Mouse (Mus musculus) heart, embryonic 12.5 days (tissue): ENCODE measurements around the gene Pam16. TPM values are rescaled to one million over a fixed set of nuclear protein-coding genes. Genes with fewer than 3 reads are reported as not detected.

ENCODE experiments used
- ATAC-seq: fragments of 200-750 bp; cut with Nextera tagmentation; 2 replicates; pipeline ENCODE4 v1.8.0; 2017; ENCODE audit warnings: moderate TSS enrichment, moderate library complexity; ENCODE audit not compliant: insufficient number of reproducible peaks, low FRiP score
- H3K27ac ChIP-seq: fragments of 300-500 bp; sonication (generic); 2 replicates; pipeline ENCODE4 v1.5.1; 2016; ENCODE audit warnings: mild to moderate bottlenecking, moderate library complexity; ENCODE audit not compliant: poor library complexity, severe bottlenecking
- H3K27me3 ChIP-seq: fragments of 300-500 bp; sonication (generic); replicated peaks from 2 replicates; pipeline ENCODE4 v1.6.1; 2016; ENCODE audit warnings: mild to moderate bottlenecking, moderate library complexity
- H3K36me3 ChIP-seq: fragments of 300-500 bp; sonication (generic); 2 replicates; pipeline ENCODE4 v1.6.1; 2016; ENCODE audit warnings: mild to moderate bottlenecking, moderate library complexity
- H3K4me1 ChIP-seq: fragments of 300-500 bp; sonication (generic); replicated peaks from 2 replicates; pipeline ENCODE4 v1.6.1; 2016; ENCODE audit warnings: mild to moderate bottlenecking
- H3K4me2 ChIP-seq: fragments of 300-500 bp; sonication (generic); 2 replicates; pipeline ENCODE4 v1.6.1; 2016; ENCODE audit warnings: mild to moderate bottlenecking, moderate library complexity
- H3K4me3 ChIP-seq: fragments of 300-500 bp; sonication (generic); 2 replicates; pipeline ENCODE4 v1.5.1; 2016; ENCODE audit warnings: mild to moderate bottlenecking
- H3K9ac ChIP-seq: fragments of 300-500 bp; sonication (generic); 2 replicates; pipeline ENCODE4 v1.6.1; 2016; ENCODE audit warnings: mild to moderate bottlenecking, moderate library complexity
- H3K9me3 ChIP-seq: fragments of 300-500 bp; sonication (generic); replicated peaks from 2 replicates; pipeline ENCODE4 v1.6.1; 2016; ENCODE audit warnings: mild to moderate bottlenecking, moderate library complexity
- WGBS: fragments of 180-500 bp; shearing (Covaris S2); methylation state at CpG from one replicate; pipeline ENCODE4 v1.1.7; 2016; 5-methylcytosine and 5-hydroxymethylcytosine counted together
- polyA plus RNA-seq: library from polyadenylated mRNA; unstranded; fragments of >200 nt; fragmentation: Nextera tagmentation; extraction: Ambion mirVana; gene quantifications from 2 replicates; pipeline ENCODE4 v1.2.1, GENCODE M21; 2016

Gene Pam16
- polyA plus RNA-seq, 1 experiment from 2014 or later: 127 TPM

DNA sequence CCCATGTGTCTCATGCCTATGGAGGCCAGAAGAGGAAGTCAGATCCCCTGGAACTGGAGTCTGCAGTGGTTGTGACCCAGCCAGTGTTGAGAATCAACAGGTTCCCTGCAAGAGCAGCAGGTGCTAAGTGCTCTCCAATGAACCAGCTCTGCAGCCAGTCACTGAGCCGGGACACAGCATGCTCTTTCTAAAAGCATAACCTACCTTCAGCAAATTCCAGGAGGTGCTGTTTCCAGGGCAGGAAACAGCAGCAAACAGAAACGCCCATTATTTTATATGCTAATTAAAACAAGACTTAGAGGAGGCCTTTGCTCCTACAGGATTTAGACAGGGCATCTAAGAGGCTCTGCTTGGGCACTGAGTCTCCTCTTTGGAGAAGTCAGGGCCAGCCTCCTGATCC is 48.8 kb downstream of the Pam16 start:
- Histone ChIP-seq H3K9me3 (no peaks in the 10 kb centered on the region), H3K9ac (no peak overlapping the region), H3K4me2 (no peak overlapping the region), H3K4me3 (no peak overlapping the region), H3K27ac (no peak overlapping the region), H3K36me3 (no peaks in the 10 kb centered on the region), H3K4me1 (peaks cover 14% of the 10 kb centered on the region), H3K27me3 (no peaks in the 10 kb centered on the region)
- 56% methylated on average over 2 of the region's 2 CpGs for WGBS
- ATAC-seq: no peak

GRCm38 (mm10) chr16:4570737-4571136 is 54.1 kb downstream of the Pam16 start:
- Histone ChIP-seq H3K4me1 (peaks cover 10% of the 10 kb centered on the region), H3K4me3 (no peak overlapping the region), H3K27me3 (no peaks in the 10 kb centered on the region), H3K27ac (no peak overlapping the region), H3K9ac (no peak overlapping the region), H3K36me3 (no peaks in the 10 kb centered on the region), H3K4me2 (no peak overlapping the region), H3K9me3 (no peaks in the 10 kb centered on the region)
- WGBS: 47% methylated on average over 4 of the region's 4 CpGs
- no peak for ATAC-seq

- H3K4me2 ChIP-seq: no peak overlapping the region
- 18% methylated on average over 4 of the region's 4 CpGs for WGBS
- no peak overlapping the region for H3K27ac ChIP-seq
- peaks cover 10% of the 10 kb centered on the region for H3K4me1 ChIP-seq
- H3K4me3 ChIP-seq: no peak overlapping the region
- no peak overlapping the region for H3K9ac ChIP-seq
- 0 out of 2 replicates have a peak, but pooled peaks have one; percentile 37 for ATAC-seq
- no peaks in the 10 kb centered on the region for H3K27me3 ChIP-seq
- no peaks in the 10 kb centered on the region for H3K9me3 ChIP-seq
- H3K36me3 ChIP-seq: no peaks in the 10 kb centered on the region
Measured at GRCm38 (mm10) chr16:4567912-4568311, 56.9 kb downstream of the Pam16 start.

Other genes with a start within 250 kb of the Pam16 start
- gene Adcy9, start 204.5 kb downstream of the Pam16 start, polyA plus RNA-seq: 0.88 and 1.4 TPM in 2 replicates
- gene Srl, start 83.2 kb downstream of the Pam16 start, polyA plus RNA-seq: 228 and 230 TPM in 2 replicates
- 8.1 and 8.4 TPM in 2 replicates for gene Tfap4, start 65.1 kb downstream of the Pam16 start, polyA plus RNA-seq
- 24.9 and 25.5 TPM in 2 replicates for gene Glis2, start 30.3 kb downstream of the Pam16 start, polyA plus RNA-seq
- gene Vasn, start 15.0 kb upstream of the Pam16 start, polyA plus RNA-seq: 14.8 and 16.4 TPM in 2 replicates
- 77.6 and 77.7 TPM in 2 replicates for gene Dnaja3, start 15.0 kb upstream of the Pam16 start, polyA plus RNA-seq
- gene Coro7, start 54.8 kb upstream of the Pam16 start, polyA plus RNA-seq: 14.8 and 15.3 TPM in 2 replicates
- 37.2 and 37.8 TPM in 2 replicates for gene Nmral1, start 94.4 kb upstream of the Pam16 start, polyA plus RNA-seq
- 84.5 and 90.1 TPM in 2 replicates for gene Hmox2, start 101.4 kb upstream of the Pam16 start, polyA plus RNA-seq
- 122 and 132 TPM in 2 replicates for gene Cdip1, start 165.3 kb upstream of the Pam16 start, polyA plus RNA-seq
- gene 4930562C15Rik, start 210.4 kb upstream of the Pam16 start, polyA plus RNA-seq: 0.11 and 0.57 TPM in 2 replicates